Mouse (Mus musculus) hematopoietic stem cell, adult 5-6 weeks (primary cell): Measurements from ENCODE around the gene Fig4. TPM values are rescaled to one million over a fixed set of nuclear protein-coding genes. Genes with fewer than 3 reads are reported as not detected.

Source experiments
- ATAC-seq, 2 experiments: fragments of 125-278 bp in 1 of 2; replicated peaks in 1 of 2; 2 replicates each; pipeline ENCODE4 v1.8.0; 2016 to 2017; ENCODE audit warnings: inconsistent platforms in 2 of 2, mild to moderate bottlenecking in 2 of 2, moderate number of reproducible peaks in 2 of 2, low read depth in 1 of 2, moderate TSS enrichment in 1 of 2; ENCODE audit not compliant: low FRiP score in 2 of 2, poor library complexity in 2 of 2, severe bottlenecking in 2 of 2, insufficient read depth in 1 of 2, low TSS enrichment in 1 of 2
- total RNA-seq: library from RNA; stranded (forward); fragments of 172-1452, 232-1000 nt; gene quantifications from 2 replicates; pipeline ENCODE4 v1.2.3, GENCODE M21; 2017

The Fig4 gene
- total RNA-seq, 1 experiment from 2014 or later, result 39.2 TPM

DNA sequence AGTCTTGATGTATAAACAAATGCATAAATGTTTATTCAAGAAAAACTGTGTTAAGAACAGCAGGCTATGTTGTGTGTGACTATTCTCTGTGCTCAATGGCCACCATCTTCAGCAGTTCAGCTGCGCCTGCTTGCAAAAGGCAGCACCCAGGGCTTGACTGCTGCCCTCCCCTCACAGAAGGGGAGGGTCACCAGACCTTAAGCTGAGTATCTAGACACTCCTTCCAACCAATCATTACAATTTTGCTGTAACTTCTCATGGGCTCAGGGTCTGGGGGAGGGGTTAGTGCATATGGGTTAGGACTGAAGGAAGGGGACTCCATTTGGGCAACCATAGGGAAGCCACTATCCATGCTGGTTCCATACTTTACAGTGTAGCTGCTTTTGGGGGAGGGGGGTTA lies 24.3 kb downstream of the Fig4 start:
- no peak for ATAC-seq

DNA sequence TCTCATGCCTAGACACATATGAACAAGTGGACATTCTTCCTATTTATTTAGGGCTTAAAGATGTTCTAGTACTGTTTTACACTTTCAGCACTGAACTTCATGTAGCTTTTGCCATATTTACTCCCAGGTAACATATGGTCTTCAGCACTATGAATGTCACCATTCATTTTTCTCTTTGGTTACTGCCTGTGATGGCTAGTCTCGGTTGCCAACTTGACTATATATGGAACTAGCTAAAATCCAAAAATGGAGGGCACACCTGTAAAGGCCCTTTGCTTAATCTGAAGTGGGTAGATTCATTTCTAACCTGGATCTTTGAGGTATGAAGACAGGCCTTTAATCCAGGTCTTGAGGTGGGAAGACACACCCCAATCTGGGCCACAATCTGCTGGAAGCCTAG lies 28.2 kb downstream of the Fig4 start:
- ATAC-seq, result no peak

DNA sequence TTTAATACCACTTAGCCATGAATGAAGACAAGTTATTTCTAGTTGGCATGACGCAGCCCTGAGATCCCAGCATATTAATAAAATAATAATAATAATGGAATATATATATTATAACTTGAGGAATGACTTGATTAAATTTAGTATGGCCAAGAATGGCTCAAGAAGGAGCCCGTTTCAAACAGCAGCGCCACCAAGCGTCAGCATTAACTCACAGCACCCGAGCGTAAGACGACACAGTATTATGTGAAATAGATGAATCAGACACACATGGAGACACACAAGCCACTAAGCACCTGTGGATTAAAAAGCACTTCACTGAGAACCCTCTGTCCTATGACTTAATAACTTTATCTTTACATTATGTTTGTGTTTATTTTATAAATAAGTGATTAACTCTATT lies 31.2 kb downstream of the Fig4 start:
- no peak for ATAC-seq

GRCm38 (mm10) chr10:41261889-41262288 lies 41.2 kb downstream of the Fig4 start:
- no peak for ATAC-seq

- ATAC-seq, result no peak
These were observed 41.8 kb downstream of the Fig4 start for GRCm38 (mm10) chr10:41261218-41261617.

GRCm38 (mm10) chr10:41260243-41261006 lies 42.6 kb downstream of the Fig4 start:
- ATAC-seq, result no peak

- no peak for ATAC-seq
These were observed 52.4 kb downstream of the Fig4 start for GRCm38 (mm10) chr10:41250749-41251065.

DNA sequence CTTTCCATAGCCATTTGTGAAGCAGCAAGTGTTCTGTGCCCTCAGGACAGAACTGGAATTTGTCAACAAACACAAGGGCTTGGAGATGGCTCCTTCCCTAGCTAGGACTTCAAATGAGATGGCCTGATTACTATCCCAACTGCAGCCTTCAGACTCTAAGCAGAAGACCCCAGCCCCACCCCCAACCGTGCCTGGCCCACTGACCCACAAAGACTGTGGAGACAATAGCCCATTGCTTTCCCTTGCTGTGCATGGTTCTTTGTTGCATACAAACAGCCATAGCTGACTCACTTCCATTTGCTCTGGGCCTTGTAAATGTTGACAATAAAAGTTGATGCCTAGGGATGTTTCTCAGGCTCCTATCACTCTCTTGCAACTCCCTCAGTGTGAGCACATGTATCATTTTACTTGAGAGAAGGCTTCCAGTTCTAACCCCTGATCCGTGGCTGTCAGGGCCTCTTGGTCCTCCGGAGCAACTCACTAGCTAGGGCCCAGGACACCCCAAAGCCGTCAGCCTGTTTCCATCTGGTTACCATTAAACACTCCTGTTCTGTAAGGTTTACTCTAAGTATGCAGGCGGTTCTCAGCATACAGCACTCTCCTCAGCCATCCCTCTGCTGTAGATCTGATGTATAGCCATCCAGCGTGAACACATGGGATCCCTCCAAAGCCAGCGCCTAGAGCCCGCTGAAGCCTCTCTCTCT lies 52.9 kb downstream of the Fig4 start:
- ATAC-seq, result no peak

DNA sequence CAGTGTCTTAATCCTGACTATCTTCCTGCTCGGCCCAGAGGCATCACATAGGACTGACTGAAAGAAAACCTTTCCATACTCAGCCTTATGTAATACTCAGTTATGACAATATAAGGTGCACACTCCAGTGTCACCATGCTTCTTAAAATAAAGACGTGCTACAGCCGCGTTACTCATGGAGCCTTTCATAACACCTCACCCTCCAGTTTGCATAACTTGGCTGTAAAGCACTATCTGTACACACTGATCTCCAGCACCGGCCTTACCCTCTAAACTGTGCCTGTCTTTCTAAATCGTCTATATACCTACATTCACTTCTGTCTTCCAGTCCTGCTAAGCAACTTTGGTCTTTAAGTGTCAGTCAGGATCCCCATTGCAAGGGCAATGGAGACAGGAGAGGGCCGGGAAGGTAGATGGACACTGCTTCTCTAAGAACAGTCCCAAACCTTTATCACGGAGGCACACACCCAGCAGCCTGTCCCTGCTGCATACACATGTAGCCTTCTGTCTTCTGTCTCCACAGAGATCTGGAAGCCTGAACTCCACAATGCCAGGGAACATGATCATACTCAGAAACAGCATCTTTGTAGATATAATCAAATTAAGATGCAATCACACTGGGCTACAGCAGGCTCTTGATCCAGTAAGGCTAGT lies 53.9 kb downstream of the Fig4 start:
- ATAC-seq, result no peak

DNA sequence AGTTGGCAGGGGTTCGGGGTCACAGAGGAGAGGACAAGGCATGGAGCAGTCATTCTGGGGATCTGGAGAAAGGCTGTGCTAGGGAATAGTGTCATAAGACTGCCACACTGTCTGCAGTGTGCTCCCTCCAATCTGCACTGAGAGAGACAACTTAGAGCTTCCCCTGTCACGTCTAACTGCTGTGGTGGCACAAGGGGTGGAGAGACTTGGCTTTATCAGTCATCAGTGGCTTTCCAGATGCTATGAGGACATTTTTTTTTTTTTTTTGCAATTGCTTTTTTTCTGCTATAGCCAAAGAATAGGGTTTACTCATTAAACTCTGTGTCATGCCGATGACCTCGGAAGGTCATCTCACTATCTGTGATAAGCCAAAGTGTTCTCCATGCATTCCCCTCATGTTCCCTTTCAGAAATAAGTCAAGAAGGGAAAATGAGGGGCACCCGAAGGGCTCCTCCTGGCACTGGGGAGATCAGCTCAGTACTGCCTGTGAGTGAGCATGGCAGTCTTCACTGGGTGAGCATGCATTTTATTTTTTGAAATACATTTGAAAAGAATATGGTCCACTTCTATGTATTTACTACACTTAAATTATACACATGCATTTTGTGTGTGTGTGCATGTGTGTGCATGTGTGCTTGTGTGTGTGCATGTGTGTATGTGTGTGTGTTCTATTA lies 55.1 kb downstream of the Fig4 start:
- no peak for ATAC-seq

DNA sequence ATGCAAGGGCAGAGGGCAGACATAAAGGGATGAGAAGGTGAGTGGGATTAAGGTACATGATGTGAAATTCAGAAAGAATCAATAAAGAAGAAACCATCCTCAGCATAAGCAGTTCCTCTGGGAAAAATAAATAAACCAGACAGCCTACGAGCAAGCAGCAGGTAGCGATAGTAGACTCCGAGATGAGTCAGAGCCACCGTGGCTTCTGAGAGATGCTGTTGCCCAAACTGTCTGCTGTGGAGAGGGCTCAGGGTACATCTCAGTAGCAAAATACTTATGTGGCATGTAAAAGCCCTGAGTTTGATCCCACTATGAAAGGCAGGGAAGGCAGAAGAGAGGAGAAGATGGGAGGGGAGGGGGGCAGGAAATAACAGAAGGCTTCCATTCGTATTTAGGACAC lies 56.9 kb downstream of the Fig4 start:
- no peak for ATAC-seq

DNA sequence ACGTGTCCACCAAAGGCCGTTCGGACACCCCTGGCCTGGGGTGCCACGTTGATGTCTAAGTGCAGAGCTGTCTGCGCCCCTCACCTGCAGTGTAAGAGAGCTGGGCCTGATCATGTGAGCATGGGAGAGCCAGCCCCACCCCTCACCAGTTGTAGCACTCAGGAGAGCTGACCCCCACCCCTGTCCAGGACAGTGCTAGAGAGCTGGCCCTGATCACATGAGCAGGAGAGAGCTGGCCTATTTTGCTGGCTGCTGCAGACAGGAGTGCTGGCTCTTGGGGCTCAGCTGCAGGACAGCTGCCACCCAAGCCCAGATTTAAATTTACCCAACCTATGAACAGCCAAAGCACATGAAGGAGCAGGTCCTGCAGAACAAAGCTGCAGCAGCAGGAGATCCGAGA lies 57.6 kb downstream of the Fig4 start:
- ATAC-seq, result no peak

GRCm38 (mm10) chr10:41245028-41245427 lies 58.0 kb downstream of the Fig4 start:
- no peak for ATAC-seq

DNA sequence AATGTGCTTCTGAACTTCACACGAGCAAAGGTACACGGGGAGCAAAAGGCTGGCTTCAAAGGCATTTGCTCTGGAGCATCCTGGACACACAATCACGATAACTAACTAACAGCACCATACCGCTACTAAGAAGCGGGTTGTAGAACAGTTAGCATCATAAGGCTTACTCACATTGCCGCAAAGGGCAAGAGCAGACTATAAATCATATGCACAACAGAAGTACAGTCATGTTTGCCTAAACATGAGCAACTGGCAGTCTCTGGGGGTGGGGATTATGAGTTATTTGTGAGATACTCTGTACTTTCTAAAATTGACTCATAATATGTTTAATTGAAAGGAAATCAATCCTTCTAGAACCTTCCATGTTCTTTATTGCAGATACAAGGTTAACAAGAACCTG lies 59.1 kb downstream of the Fig4 start:
- ATAC-seq, result no peak

DNA sequence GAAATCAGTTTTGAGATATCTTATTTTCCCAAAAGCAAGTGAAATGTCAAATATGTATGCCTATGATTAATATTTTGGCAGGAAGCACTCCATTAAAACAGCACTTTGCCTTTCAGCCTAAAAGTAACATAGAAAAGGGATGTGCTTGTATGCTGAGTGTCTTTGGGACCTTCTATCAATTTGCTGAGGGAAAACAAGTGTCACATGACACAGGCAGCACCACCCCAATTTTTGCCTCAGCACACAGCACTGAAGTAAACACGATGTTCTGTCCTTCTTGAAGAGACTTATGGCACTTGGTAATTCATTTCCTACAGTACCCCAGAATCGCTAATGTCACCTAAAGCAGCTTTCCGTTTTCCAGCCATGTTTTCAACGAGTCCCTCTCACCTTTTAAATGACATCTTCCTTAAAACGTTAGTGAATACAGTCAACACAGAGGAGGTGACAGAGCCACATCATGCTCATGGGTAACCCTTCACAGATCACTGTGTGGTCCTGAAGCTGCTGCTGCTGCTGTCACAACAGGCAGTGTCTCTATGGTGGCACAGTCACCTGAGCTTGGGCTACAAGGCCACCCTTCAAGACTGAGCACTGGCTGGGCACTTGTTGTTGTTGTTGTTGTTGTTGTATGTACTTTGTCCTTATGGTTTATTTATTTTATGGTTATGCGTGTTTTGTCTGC lies 61.4 kb downstream of the Fig4 start:
- ATAC-seq, result no peak

DNA sequence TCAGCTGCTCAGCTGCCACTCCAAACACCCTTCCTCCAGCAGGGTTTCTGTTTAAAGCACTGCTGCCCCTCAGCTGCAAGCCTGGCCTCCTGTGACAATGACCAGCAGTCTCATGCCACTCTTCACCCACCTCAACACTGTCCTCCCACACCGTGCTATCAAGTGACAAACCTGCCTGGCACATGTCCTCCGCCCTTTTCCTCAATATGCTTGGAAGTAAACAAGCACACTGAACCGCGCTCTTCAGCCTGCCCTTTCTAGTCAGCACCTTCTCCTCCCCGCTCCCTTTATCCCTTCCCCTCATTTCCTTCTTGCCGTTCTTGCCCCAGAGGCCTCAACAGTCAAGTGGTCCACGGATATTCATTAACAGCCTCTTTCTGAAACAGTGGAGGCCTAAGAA lies 62.0 kb downstream of the Fig4 start:
- ATAC-seq, result no peak

- ATAC-seq, result no peak
These were observed 67.0 kb downstream of the Fig4 start for GRCm38 (mm10) chr10:41236020-41236419.

GRCm38 (mm10) chr10:41235584-41235983 lies 67.5 kb downstream of the Fig4 start:
- no peak for ATAC-seq
